Mouse (Mus musculus) thymus, postnatal 14 days (tissue): Measurements from ENCODE around the gene Vmn2r107.

Source experiments
- DNase-seq: peaks from one replicate; pipeline ENCODE4 v3.0.0; 2021

Gene Vmn2r107

DNA sequence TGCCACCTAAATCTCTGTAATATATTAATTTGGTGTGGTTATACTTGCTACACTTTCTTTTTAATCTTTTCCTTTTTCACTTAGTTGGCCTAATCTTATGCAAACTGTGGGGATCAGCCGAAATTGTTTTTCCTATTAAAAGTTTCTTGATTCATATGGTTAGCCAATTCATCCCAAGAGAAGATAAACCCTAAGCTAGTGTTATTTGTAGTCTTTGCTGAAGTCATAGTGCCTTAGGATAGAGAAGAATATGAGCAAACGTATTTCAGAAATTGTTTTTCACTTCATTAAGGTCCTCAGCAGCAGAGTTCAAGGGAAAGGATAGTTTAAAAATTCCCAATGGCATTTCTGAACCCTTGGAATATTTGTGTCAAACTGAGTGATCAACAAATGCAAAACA, at the start of gene Vmn2r107:
TSS of gene Vmn2r107 (plus strand) at position 301 of the 400 bp plus-strand sequence.
- DNase-seq, result no peak

DNA sequence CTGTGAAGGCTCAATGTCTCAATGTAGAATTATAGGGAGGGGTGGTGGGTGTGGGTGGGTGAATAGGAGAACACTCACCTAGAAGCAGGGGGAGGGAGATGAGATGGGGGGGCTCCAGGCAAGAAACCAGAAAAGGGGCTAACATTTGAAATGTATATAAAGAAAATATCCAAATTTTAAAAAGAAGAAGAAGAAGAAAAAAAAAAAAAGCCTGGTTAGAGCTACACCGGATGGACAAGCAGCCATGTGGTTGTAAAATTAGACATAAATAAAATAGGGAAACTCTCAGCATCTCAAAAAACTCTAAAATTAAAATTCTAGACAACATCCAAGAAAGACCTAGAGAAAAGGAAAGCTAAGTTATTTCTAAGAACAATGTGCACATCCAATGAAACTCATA, 39.3 kb upstream of the Vmn2r107 start:
- DNase-seq, result no peak

DNA sequence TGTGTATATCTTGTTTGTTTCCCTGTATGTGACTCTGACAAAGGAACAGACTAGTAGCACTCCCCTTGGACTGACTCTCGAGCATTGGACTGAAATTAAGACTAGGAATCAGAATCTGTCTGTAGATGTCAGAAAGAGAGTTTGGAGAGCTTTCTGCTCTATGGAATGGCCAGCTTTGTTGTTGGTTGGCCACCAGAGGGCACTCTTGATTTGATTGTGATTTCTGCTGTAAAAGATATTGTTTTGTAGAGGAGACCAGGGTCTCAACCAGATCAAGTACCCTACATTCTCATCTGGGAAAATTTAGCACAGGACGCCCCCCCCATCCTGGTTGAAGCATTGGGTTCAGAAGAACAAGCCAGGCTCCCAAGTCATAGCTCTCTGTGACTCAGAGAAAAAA, 54.1 kb downstream of the Vmn2r107 start:
- DNase-seq, result no peak

DNA sequence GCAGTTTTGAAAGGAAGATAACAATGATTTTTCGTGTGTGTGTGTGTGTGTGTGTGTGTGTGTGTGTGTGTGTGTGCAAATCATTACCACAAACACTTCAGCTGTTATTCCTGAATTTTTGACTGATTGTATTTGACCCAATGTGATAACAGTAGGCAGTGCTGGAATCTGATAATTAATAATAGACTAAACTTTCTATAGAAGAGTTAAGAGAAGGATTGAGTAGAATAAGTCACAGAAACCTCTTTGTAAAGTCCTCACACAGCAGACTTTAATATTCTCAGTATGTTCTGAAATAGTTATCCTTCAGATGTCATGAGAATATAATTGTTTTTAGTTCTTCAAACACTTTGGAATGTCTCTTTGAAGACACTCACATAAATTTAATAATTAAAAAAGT, 68.8 kb downstream of the Vmn2r107 start, which contains the start of gene Vmn1r224:
TSS of gene Vmn1r224 (plus strand) at position 301 of the 400 bp plus-strand sequence.
- DNase-seq, result no peak
